Mouse (Mus musculus): ENCODE measurements around the gene Gm13271.
"Not testable (repeated sequence)": the region's sequence is repeated elsewhere in the genome, so short reads cannot be mapped to it uniquely, and the experiment has no call there.

The Gm13271 gene

DNA sequence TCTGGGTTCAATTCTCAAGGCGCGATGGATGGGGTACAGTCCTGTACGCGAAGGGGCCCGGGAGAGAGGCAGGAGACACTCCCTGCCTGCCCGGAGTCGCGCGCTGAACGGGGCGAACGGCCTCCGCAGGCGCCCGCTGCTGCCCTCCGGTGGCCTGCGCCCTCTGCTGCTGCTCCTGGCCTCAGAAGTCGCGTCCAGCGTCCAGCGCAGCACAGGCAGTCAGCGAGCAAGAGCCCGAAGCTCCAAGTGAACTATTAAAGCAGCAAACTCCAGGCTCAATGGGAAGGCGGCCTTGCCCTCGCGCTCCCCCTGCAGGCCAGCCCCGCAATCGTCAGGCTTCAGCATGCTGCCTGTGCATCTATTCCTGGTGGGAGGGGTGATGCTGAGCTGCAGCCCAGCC, 5.8 kb downstream of the Gm13271 start:
- peak; percentile 74 for DNase-seq (ENCODE audit: inconsistent ontology term)

- not testable (repeated sequence) for DNase-seq (ENCODE audit: inconsistent ontology term)
These were observed 7.1 kb downstream of the Gm13271 start for GRCm38 (mm10) chr4:88761776-88762175.

DNA sequence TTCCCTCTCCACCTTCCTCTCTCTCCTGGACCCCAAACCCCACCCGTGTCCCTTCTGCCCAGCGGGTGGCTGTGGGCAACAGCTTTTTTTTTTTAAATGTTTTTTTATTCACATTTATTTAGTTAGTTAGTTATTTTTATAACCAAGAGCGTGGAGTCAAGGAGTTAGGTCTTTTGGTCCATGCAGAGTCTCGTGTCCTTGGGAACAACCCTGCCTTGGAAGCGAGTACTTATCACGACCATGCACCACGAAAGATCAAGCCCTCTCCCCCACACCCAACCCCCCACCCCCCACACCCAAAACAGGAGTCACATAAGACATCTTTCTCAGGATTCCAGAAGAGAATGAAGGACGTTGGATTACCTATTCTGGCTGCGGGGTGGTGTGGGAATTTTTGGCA, 7.7 kb downstream of the Gm13271 start:
- DNase-seq (ENCODE audit: inconsistent ontology term), result not testable (repeated sequence)

- DNase-seq (ENCODE audit: inconsistent ontology term), result peak; percentile 76
These were observed 8.8 kb downstream of the Gm13271 start for GRCm38 (mm10) chr4:88763384-88764018.

DNA sequence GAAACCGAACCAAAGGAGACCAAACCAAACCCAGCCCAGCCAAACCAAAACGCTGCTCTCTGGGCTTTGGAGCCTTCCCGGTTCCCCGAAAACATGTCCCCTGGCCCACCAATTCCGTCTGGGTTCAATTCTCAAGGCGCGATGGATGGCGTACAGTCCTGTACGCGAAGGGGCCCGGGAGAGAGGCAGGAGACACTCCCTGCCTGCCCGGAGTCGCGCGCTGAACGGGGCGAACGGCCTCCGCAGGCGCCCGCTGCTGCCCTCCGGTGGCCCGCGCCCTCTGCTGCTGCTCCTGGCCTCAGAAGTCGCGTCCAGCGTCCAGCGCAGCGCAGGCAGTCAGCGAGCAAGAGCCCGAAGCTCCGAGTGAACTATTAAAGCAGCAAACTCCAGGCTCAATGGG, 18.9 kb downstream of the Gm13271 start, which contains the start of gene Gm13290:
TSS of gene Gm13290 (plus strand) at position 301 of the 400 bp plus-strand sequence.
- not testable (repeated sequence) for DNase-seq (ENCODE audit: inconsistent ontology term)

DNA sequence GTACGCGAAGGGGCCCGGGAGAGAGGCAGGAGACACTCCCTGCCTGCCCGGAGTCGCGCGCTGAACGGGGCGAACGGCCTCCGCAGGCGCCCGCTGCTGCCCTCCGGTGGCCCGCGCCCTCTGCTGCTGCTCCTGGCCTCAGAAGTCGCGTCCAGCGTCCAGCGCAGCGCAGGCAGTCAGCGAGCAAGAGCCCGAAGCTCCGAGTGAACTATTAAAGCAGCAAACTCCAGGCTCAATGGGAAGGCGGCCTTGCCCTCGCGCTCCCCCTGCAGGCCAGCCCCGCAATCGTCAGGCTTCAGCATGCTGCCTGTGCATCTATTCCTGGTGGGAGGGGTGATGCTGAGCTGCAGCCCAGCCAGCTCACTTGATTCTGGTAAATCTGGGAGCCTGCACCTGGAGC, 22.0 kb downstream of the Gm13271 start, which contains the start of gene Gm13289:
TSS of gene Gm13289 (plus strand) at position 301 of the 400 bp plus-strand sequence.
- DNase-seq (ENCODE audit: inconsistent ontology term), result not testable (repeated sequence)

DNA sequence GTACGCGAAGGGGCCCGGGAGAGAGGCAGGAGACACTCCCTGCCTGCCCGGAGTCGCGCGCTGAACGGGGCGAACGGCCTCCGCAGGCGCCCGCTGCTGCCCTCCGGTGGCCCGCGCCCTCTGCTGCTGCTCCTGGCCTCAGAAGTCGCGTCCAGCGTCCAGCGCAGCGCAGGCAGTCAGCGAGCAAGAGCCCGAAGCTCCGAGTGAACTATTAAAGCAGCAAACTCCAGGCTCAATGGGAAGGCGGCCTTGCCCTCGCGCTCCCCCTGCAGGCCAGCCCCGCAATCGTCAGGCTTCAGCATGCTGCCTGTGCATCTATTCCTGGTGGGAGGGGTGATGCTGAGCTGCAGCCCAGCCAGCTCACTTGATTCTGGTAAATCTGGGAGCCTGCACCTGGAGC, 24.9 kb downstream of the Gm13271 start, which contains the start of gene Gm13272:
TSS of gene Gm13272 (plus strand) at position 301 of the 400 bp plus-strand sequence.
- not testable (repeated sequence) for DNase-seq (ENCODE audit: inconsistent ontology term)

GRCm38 (mm10) chr4:88780320-88780719, 25.7 kb downstream of the Gm13271 start:
- DNase-seq (ENCODE audit: inconsistent ontology term), result not testable (repeated sequence)

DNA sequence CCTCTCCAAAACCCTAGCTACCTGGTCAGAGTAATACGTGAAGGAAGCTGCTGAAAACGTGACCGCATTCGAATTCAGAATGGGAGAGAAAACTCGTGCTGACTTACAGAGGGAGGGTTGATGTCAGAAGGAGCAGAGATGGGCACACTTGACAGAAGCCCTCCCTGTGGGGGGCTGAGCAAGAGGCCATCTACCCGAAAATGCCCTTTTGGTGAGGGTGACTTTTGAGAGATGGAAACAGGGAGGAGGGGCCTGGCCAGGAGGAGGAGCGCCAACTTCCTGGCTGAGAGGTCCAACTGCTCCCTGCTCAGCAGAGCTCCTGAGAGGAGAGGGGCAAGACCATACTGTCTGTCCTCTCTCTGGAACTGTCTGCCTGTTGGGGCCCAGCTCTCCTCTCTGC, 27.2 kb downstream of the Gm13271 start, which contains the start of gene Ifnz:
TSS of gene Ifnz (plus strand) at position 301 of the 400 bp plus-strand sequence.
- not testable (repeated sequence) for DNase-seq (ENCODE audit: inconsistent ontology term)

- DNase-seq (ENCODE audit: inconsistent ontology term), result not testable (repeated sequence)
These were observed 27.7 kb downstream of the Gm13271 start for GRCm38 (mm10) chr4:88782335-88782734.

DNA sequence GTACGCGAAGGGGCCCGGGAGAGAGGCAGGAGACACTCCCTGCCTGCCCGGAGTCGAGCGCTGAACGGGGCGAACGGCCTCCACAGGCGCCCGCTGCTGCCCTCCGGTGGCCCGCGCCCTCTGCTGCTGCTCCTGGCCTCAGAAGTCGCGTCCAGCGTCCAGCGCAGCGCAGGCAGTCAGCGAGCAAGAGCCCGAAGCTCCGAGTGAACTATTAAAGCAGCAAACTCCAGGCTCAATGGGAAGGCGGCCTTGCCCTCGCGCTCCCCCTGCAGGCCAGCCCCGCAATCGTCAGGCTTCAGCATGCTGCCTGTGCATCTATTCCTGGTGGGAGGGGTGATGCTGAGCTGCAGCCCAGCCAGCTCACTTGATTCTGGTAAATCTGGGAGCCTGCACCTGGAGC, 30.7 kb downstream of the Gm13271 start, which contains the start of gene Gm13276:
TSS of gene Gm13276 (plus strand) at position 301 of the 400 bp plus-strand sequence.
- DNase-seq (ENCODE audit: inconsistent ontology term), result not testable (repeated sequence)

DNA sequence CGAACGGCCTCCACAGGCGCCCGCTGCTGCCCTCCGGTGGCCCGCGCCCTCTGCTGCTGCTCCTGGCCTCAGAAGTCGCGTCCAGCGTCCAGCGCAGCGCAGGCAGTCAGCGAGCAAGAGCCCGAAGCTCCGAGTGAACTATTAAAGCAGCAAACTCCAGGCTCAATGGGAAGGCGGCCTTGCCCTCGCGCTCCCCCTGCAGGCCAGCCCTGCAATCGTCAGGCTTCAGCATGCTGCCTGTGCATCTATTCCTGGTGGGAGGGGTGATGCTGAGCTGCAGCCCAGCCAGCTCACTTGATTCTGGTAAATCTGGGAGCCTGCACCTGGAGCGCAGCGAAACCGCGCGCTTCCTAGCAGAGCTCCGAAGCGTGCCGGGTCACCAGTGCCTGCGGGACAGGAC, 33.7 kb downstream of the Gm13271 start, which contains the start of gene Gm13277:
TSS of gene Gm13277 (plus strand) at position 231 of the 400 bp plus-strand sequence.
- DNase-seq (ENCODE audit: inconsistent ontology term), result not testable (repeated sequence)

DNA sequence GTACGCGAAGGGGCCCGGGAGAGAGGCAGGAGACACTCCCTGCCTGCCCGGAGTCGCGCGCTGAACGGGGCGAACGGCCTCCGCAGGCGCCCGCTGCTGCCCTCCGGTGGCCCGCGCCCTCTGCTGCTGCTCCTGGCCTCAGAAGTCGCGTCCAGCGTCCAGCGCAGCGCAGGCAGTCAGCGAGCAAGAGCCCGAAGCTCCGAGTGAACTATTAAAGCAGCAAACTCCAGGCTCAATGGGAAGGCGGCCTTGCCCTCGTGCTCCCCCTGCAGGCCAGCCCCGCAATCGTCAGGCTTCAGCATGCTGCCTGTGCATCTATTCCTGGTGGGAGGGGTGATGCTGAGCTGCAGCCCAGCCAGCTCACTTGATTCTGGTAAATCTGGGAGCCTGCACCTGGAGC, 36.6 kb downstream of the Gm13271 start, which contains the start of gene Gm13278:
TSS of gene Gm13278 (plus strand) at position 301 of the 400 bp plus-strand sequence.
- not testable (repeated sequence) for DNase-seq (ENCODE audit: inconsistent ontology term)

- not testable (repeated sequence) for DNase-seq (ENCODE audit: inconsistent ontology term)
These were observed 39.4 kb downstream of the Gm13271 start, which contains the start of gene Gm13275 for GRCm38 (mm10) chr4:88793936-88794675. Gene Gm13275, plus strand, starts transcription at chr4:88794487.

GRCm38 (mm10) chr4:88797097-88797496, 42.4 kb downstream of the Gm13271 start, which contains the start of gene Gm13279:
Gene Gm13279, plus strand, starts transcription at chr4:88797397.
- not testable (repeated sequence) for DNase-seq (ENCODE audit: inconsistent ontology term)

DNA sequence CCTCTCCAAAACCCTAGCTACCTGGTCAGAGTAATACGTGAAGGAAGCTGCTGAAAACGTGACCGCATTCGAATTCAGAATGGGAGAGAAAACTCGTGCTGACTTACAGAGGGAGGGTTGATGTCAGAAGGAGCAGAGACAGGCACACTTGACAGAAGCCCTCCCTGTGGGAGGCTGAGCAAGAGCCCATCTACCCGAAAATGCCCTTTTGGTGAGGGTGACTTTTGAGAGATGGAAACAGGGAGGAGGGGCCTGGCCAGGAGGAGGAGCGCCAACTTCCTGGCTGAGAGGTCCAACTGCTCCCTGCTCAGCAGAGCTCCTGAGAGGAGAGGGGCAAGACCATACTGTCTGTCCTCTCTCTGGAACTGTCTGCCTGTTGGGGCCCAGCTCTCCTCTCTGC, 44.7 kb downstream of the Gm13271 start, which contains the start of gene Gm13285:
TSS of gene Gm13285 (plus strand) at position 301 of the 400 bp plus-strand sequence.
- not testable (repeated sequence) for DNase-seq (ENCODE audit: inconsistent ontology term)

DNA sequence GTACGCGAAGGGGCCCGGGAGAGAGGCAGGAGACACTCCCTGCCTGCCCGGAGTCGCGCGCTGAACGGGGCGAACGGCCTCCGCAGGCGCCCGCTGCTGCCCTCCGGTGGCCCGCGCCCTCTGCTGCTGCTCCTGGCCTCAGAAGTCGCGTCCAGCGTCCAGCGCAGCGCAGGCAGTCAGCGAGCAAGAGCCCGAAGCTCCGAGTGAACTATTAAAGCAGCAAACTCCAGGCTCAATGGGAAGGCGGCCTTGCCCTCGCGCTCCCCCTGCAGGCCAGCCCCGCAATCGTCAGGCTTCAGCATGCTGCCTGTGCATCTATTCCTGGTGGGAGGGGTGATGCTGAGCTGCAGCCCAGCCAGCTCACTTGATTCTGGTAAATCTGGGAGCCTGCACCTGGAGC, 48.3 kb downstream of the Gm13271 start, which contains the start of gene Gm13287:
TSS of gene Gm13287 (plus strand) at position 301 of the 400 bp plus-strand sequence.
- not testable (repeated sequence) for DNase-seq (ENCODE audit: inconsistent ontology term)

All from Muller cell, postnatal 12 days (primary cell).